Comparison of ENCODE assay signal across 8 mouse cellular contexts in genomic region chr7:102222830-102223556, GRCm38 (mm10). TPM values are rescaled to one million over a fixed set of nuclear protein-coding genes. Genes with fewer than 3 reads are reported as not detected.
DNase-seq lines count a peak whose midpoint lies in the region; ATAC-seq and TF ChIP-seq lines count a peak whose summit lies in the region.

No protein-coding gene starts in this region.

- H3K4me2 ChIP-seq in embryonic facial prominence, embryonic 11.5 days (ENCODE audit: low read depth, low read length): peak overlapping the region; percentile 69
- H3K4me2 ChIP-seq in midbrain, postnatal 0 days (ENCODE audit: low read depth, low read length, poor library complexity, severe bottlenecking): peak overlapping the region; percentile 81

- peak overlapping the region; percentile 64 for H3K4me3 ChIP-seq in embryonic facial prominence, embryonic 11.5 days (ENCODE audit: low read depth, low read length)
- H3K4me3 ChIP-seq in liver, adult 2 months (ENCODE audit: insufficient read depth, low read depth, low read length): peak overlapping the region; percentile 91
- peak overlapping the region; percentile 66 for H3K4me3 ChIP-seq in midbrain, postnatal 0 days (ENCODE audit: low read depth, low read length)

- ATAC-seq in embryonic facial prominence, embryonic 11.5 days (replicated peaks; ENCODE audit: insufficient number of reproducible peaks, low FRiP score, low TSS enrichment, low read depth): peak; percentile 80
- ATAC-seq in midbrain, postnatal 0 days (ENCODE audit: low FRiP score): peak; percentile 82

- peak overlapping the region; percentile 75 for H3K9ac ChIP-seq in embryonic facial prominence, embryonic 11.5 days (replicated peaks; ENCODE audit: low read length)
- H3K9ac ChIP-seq in liver, adult 2 months (ENCODE audit: low read depth, low read length): peak overlapping the region; percentile 82
- H3K9ac ChIP-seq in midbrain, postnatal 0 days (replicated peaks; ENCODE audit: low read length, poor library complexity, severe bottlenecking): peak overlapping the region; percentile 81

- H3K9me3 ChIP-seq in embryonic facial prominence, embryonic 11.5 days (replicated peaks; ENCODE audit: control insufficient read depth, low read length): no peaks in the 10 kb centered on the region
- no peaks in the 10 kb centered on the region for H3K9me3 ChIP-seq in midbrain, postnatal 0 days (ENCODE audit: low read length)

- peak; percentile 70 for DNase-seq in 3134 (ENCODE audit: extremely low read depth, insufficient read length, low spot score)
- DNase-seq in adrenal gland, adult 2 months: peak; percentile 89
- peak; percentile 79 for DNase-seq in embryonic facial prominence, embryonic 11.5 days (ENCODE audit: low spot score)
- peak; percentile 84 to 86 for DNase-seq in heart, adult 18-20 months
- DNase-seq in kidney, adult 11 months: peak; percentile 69
- DNase-seq in liver, adult 2 months (ENCODE audit: extremely low read depth, low read depth, low spot score): peak; percentile 48
- peak; percentile 63 for DNase-seq in midbrain, postnatal 0 days (ENCODE audit: low spot score)
- peak; percentile 55 for DNase-seq in splenic B cell, adult 2 months (ENCODE audit: low read depth, low spot score)

- under 1% methylated on average over 31 of the region's 31 CpGs for WGBS in embryonic facial prominence, embryonic 11.5 days
- 1% methylated on average over 31 of the region's 31 CpGs for WGBS in liver, adult 2 months
- WGBS in midbrain, postnatal 0 days: 3% methylated on average over 30 of the region's 31 CpGs

- no peaks in the 10 kb centered on the region for H3K4me1 ChIP-seq in embryonic facial prominence, embryonic 11.5 days (ENCODE audit: control insufficient read depth, insufficient read depth, low read length)
- peaks cover 2% of the 10 kb centered on the region; the same call in 1 of the 2 replicates for H3K4me1 ChIP-seq in liver, adult 2 months (ENCODE audit: control insufficient read depth, insufficient read depth, low read length)
- H3K4me1 ChIP-seq in midbrain, postnatal 0 days (ENCODE audit: insufficient read depth, low read length): no peaks in the 10 kb centered on the region

- TF ChIP-seq POLR2A in liver, adult 2 months (IDR thresholded peaks at IDR 0.05; ENCODE audit: extremely low read depth, insufficient read depth, low read length): no peak

- H3K79me2 ChIP-seq in liver, adult 2 months (ENCODE audit: control insufficient read depth, insufficient read depth, low read length): no peaks in the 10 kb centered on the region

- TF ChIP-seq CTCF in liver, adult 2 months (IDR thresholded peaks at IDR 0.05; ENCODE audit: low read depth, low read length): no peak
- no peak for TF ChIP-seq CTCF in midbrain, postnatal 0 days (IDR thresholded peaks at IDR 0.05)

- H3K27me3 ChIP-seq in embryonic facial prominence, embryonic 11.5 days (ENCODE audit: control insufficient read depth, insufficient read depth, low read length): no peaks in the 10 kb centered on the region
- H3K27me3 ChIP-seq in liver, adult 2 months (ENCODE audit: control insufficient read depth, insufficient read depth, low read length): no peaks in the 10 kb centered on the region
- H3K27me3 ChIP-seq in midbrain, postnatal 0 days (ENCODE audit: insufficient read depth, low read length): no peaks in the 10 kb centered on the region
- no peaks in the 10 kb centered on the region for H3K27me3 ChIP-seq in splenic B cell, adult 2 months (ENCODE audit: control insufficient read depth, insufficient read depth, low read length, poor library complexity, severe bottlenecking)

- H3K36me3 ChIP-seq in embryonic facial prominence, embryonic 11.5 days (replicated peaks; ENCODE audit: control insufficient read depth, insufficient read depth, low read depth, low read length): no peaks in the 10 kb centered on the region
- peaks cover 5% of the 10 kb centered on the region; the same call in 1 of the 2 replicates for H3K36me3 ChIP-seq in liver, adult 2 months (ENCODE audit: control insufficient read depth, insufficient read depth, low read length)
- H3K36me3 ChIP-seq in midbrain, postnatal 0 days (ENCODE audit: insufficient read depth, low read length): peaks cover under 1% of the 10 kb centered on the region
- H3K36me3 ChIP-seq in splenic B cell, adult 2 months (ENCODE audit: control insufficient read depth, insufficient read depth, low read length, poor library complexity, severe bottlenecking): no peaks in the 10 kb centered on the region

- H3K27ac ChIP-seq in embryonic facial prominence, embryonic 11.5 days (replicated peaks; ENCODE audit: low read depth, low read length): no peak overlapping the region
- peak overlapping the region; percentile 41 for H3K27ac ChIP-seq in liver, adult 2 months (replicated peaks; ENCODE audit: insufficient read depth, low read depth, low read length)
- peak overlapping the region; percentile 65 for H3K27ac ChIP-seq in midbrain, postnatal 0 days (ENCODE audit: low read depth, low read length)

RNA-seq across cellular contexts. Expression of gene Pgap2, which starts 13.0 kb away (rescaled TPM):
- 10 to 100 TPM; 62.6 to 96.0 TPM for total RNA-seq in adrenal gland, adult 2 months (2021)
- 320 and 360 TPM in 2 replicates for polyA plus RNA-seq in adrenal gland, adult 2 months (2012; rRNA removed)
- polyA plus RNA-seq in embryonic facial prominence, embryonic 11.5 days (2014; fragmentation: Nextera tagmentation; extraction: Ambion mirVana): 70.1 and 73.5 TPM in 2 replicates
- total RNA-seq in heart, adult 18-20 months (2021): 10 to 100 TPM; 77.6 to 82.5 TPM
- 27.8 and 29.4 TPM in 2 replicates for total RNA-seq in liver, adult 2 months (2014; rRNA removed)
- polyA plus RNA-seq in liver, adult 2 months (2012; rRNA removed): 77.9 and 89.6 TPM in 2 replicates
- total RNA-seq in midbrain, postnatal 0 days (2014; rRNA removed): 56.6 TPM in 2 replicates
- 51.7 and 54.9 TPM in 2 replicates for polyA plus RNA-seq in midbrain, postnatal 0 days (2015; fragmentation: Nextera tagmentation; extraction: Ambion mirVana)

RNA-seq across cellular contexts. Expression of gene Nup98, which starts 13.0 kb away (rescaled TPM):
- 10 to 100 TPM; 47.8 to 84.4 TPM for total RNA-seq in adrenal gland, adult 2 months (2021)
- 10.1 and 13.5 TPM in 2 replicates for polyA plus RNA-seq in adrenal gland, adult 2 months (2012; rRNA removed)
- polyA plus RNA-seq in embryonic facial prominence, embryonic 11.5 days (2014; fragmentation: Nextera tagmentation; extraction: Ambion mirVana): 47.9 and 49.0 TPM in 2 replicates
- total RNA-seq in heart, adult 18-20 months (2021): 10 to 100 TPM; 31.0 to 35.4 TPM
- total RNA-seq in liver, adult 2 months (2014; rRNA removed): 14.0 and 16.1 TPM in 2 replicates
- 5.2 and 6.7 TPM in 2 replicates for polyA plus RNA-seq in liver, adult 2 months (2012; rRNA removed)
- total RNA-seq in midbrain, postnatal 0 days (2014; rRNA removed): 36.3 and 39.5 TPM in 2 replicates
- 10.0 and 10.2 TPM in 2 replicates for polyA plus RNA-seq in midbrain, postnatal 0 days (2015; fragmentation: Nextera tagmentation; extraction: Ambion mirVana)

RNA-seq across cellular contexts. Expression of gene Rhog, which starts 32.9 kb away (rescaled TPM):
- 10 to 100 TPM; 48.0 to 62.7 TPM for total RNA-seq in adrenal gland, adult 2 months (2021)
- 60.0 and 69.0 TPM in 2 replicates for polyA plus RNA-seq in adrenal gland, adult 2 months (2012; rRNA removed)
- 48.6 and 51.0 TPM in 2 replicates for polyA plus RNA-seq in embryonic facial prominence, embryonic 11.5 days (2014; fragmentation: Nextera tagmentation; extraction: Ambion mirVana)
- 10 to 100 TPM; 19.6 to 26.9 TPM for total RNA-seq in heart, adult 18-20 months (2021)
- total RNA-seq in liver, adult 2 months (2014; rRNA removed): 3.9 and 6.6 TPM in 2 replicates
- 22.4 and 26.3 TPM in 2 replicates for polyA plus RNA-seq in liver, adult 2 months (2012; rRNA removed)
- 11.0 and 11.3 TPM in 2 replicates for total RNA-seq in midbrain, postnatal 0 days (2014; rRNA removed)
- polyA plus RNA-seq in midbrain, postnatal 0 days (2015; fragmentation: Nextera tagmentation; extraction: Ambion mirVana): 15.8 and 17.2 TPM in 2 replicates

RNA-seq across cellular contexts. Expression of gene Stim1, which starts 44.6 kb away (rescaled TPM):
- total RNA-seq in adrenal gland, adult 2 months (2021): 10 to 100 TPM; 68.2 to 74.8 TPM
- polyA plus RNA-seq in adrenal gland, adult 2 months (2012; rRNA removed): 68.4 and 77.7 TPM in 2 replicates
- polyA plus RNA-seq in embryonic facial prominence, embryonic 11.5 days (2014; fragmentation: Nextera tagmentation; extraction: Ambion mirVana): 10.6 and 11.1 TPM in 2 replicates
- total RNA-seq in heart, adult 18-20 months (2021): 10 to 100 TPM; 20.7 to 25.8 TPM
- 15.7 and 21.6 TPM in 2 replicates for total RNA-seq in liver, adult 2 months (2014; rRNA removed)
- 25.4 and 28.0 TPM in 2 replicates for polyA plus RNA-seq in liver, adult 2 months (2012; rRNA removed)
- 26.6 and 30.7 TPM in 2 replicates for total RNA-seq in midbrain, postnatal 0 days (2014; rRNA removed)
- 15.4 and 17.1 TPM in 2 replicates for polyA plus RNA-seq in midbrain, postnatal 0 days (2015; fragmentation: Nextera tagmentation; extraction: Ambion mirVana)
